Mouse (Mus musculus) G1E (cell line): ENCODE measurements around the gene Hsbp1. TPM values are rescaled to one million over a fixed set of nuclear protein-coding genes. Genes with fewer than 3 reads are reported as not detected.
A peak's percentile ranks its signal among the peaks of the same experiment; 100 is the strongest.

Experiments used
- ATAC-seq: 2 replicates; pipeline ENCODE4 v1.8.0; 2016; ENCODE audit warnings: mild to moderate bottlenecking; ENCODE audit not compliant: insufficient number of reproducible peaks, poor library complexity, low FRiP score, severe bottlenecking; ENCODE audit errors: extremely low read depth
- DNase-seq: peaks from one replicate; pipeline ENCODE4 v3.0.0; 2012; ENCODE audit warnings: low spot score
- H3K27me3 ChIP-seq: 2 replicates; pipeline ENCODE4 v1.6.1; 2012; ENCODE audit warnings: mild to moderate bottlenecking, low read length, inconsistent platforms; ENCODE audit not compliant: insufficient read depth
- H3K36me3 ChIP-seq: replicated peaks from 2 replicates; pipeline ENCODE3; 2012; ENCODE audit warnings: mild to moderate bottlenecking, inconsistent platforms
- H3K4me1 ChIP-seq: 2 replicates; pipeline ENCODE4 v1.6.1; 2012; ENCODE audit warnings: low read depth, low read length, inconsistent platforms, mixed read lengths; ENCODE audit not compliant: insufficient read depth
- H3K4me3 ChIP-seq: 2 replicates; pipeline ENCODE4 v1.5.1; 2012; ENCODE audit warnings: low read depth, mild to moderate bottlenecking, inconsistent platforms, low read length, moderate library complexity, mixed read lengths
- H3K9me3 ChIP-seq: replicated peaks from 2 replicates; pipeline ENCODE4 v1.6.1; 2012; ENCODE audit warnings: inconsistent platforms
- CTCF ChIP-seq: IDR thresholded peaks from 2 replicates; pipeline ENCODE4 v1.5.1; 2012; ENCODE audit warnings: low read depth, low read length, inconsistent platforms, mixed read lengths
- GATA1 ChIP-seq: IDR thresholded peaks from 2 replicates; pipeline ENCODE4 v1.6.1; 2012; ENCODE audit warnings: borderline replicate concordance, low read length, inconsistent platforms, mixed read lengths
- GATA2 ChIP-seq: IDR thresholded peaks from 2 replicates; pipeline ENCODE4 v1.6.1; 2012; ENCODE audit warnings: low read depth, low read length, inconsistent platforms, borderline replicate concordance
- POLR2AphosphoS5 ChIP-seq: IDR thresholded peaks from 2 replicates; pipeline ENCODE4 v1.6.1; 2012; ENCODE audit warnings: low read depth, low read length, inconsistent platforms; ENCODE audit not compliant: insufficient replicate concordance
- TAL1 ChIP-seq: conservative IDR thresholded peaks from 2 replicates; pipeline ENCODE4 v1.6.1; 2012; ENCODE audit warnings: low read depth, low read length, inconsistent platforms, mixed read lengths
- polyA plus RNA-seq: library from polyadenylated mRNA; stranded (reverse); fragments of >175 nt; gene quantifications from 2 replicates; pipeline ENCODE4 v1.2.3, GENCODE M21; 2012
- total RNA-seq, 2 experiments: library from RNA; stranded (forward) in 1 of 2; stranded (reverse) in 1 of 2; fragments of 200-1000 nt in 1 of 2; fragments of >200 nt in 1 of 2; fragmentation: Nextera tagmentation in 1 of 2; gene quantifications; 2 replicates each; pipeline ENCODE4 v1.2.3; 2014 to 2017

The Hsbp1 gene
- total and polyA plus RNA-seq, 3 experiments: 60.5 to 191 (median 104) TPM

- no peak for ATAC-seq
Measured at GRCm38 (mm10) chr8:119339546-119339945, 4.7 kb upstream of the Hsbp1 start.

GRCm38 (mm10) chr8:119343606-119344005 is 682 bp upstream of the Hsbp1 start:
- Histone ChIP-seq H3K36me3 (peaks cover 27% of the 10 kb centered on the region), H3K9me3 (0 out of 2 replicates have a peak, but pooled peaks cover 1% of the 10 kb centered on the region), H3K4me1 (peaks cover 24% of the 10 kb centered on the region), H3K27me3 (no peaks in the 10 kb centered on the region), H3K4me3 (peak overlapping the region; percentile 99; the same call in 1 of the 2 replicates)
- DNase-seq (no peak), ATAC-seq (no peak)
- TF ChIP-seq TAL1 (no peak), POLR2AphosphoS5 (no peak), GATA1 (no peak), CTCF (no peak), GATA2 (no peak)

More at GRCm38 (mm10) chr8:119339546-119339945, 4.7 kb upstream of the Hsbp1 start:
- DNase-seq: no peak
- Histone ChIP-seq H3K9me3 (peaks cover 5% of the 10 kb centered on the region), H3K4me1 (peaks cover 10% of the 10 kb centered on the region), H3K36me3 (no peaks in the 10 kb centered on the region), H3K27me3 (no peaks in the 10 kb centered on the region), H3K4me3 (no peak overlapping the region)
- TF ChIP-seq TAL1 (no peak), CTCF (no peak), GATA2 (no peak), POLR2AphosphoS5 (no peak), GATA1 (no peak)

- peak; percentile 43 for DNase-seq
- Histone ChIP-seq H3K4me1 (peaks cover 29% of the 10 kb centered on the region), H3K9me3 (no peaks in the 10 kb centered on the region), H3K36me3 (peaks cover 41% of the 10 kb centered on the region), H3K4me3 (peak overlapping the region; percentile 99), H3K27me3 (no peaks in the 10 kb centered on the region)
- TF ChIP-seq POLR2AphosphoS5: no peak
- no peak for TF ChIP-seq CTCF
- TF ChIP-seq GATA2: no peak
- no peak for TF ChIP-seq TAL1
- TF ChIP-seq GATA1: no peak
- peak; percentile 31; the same call in 1 of the 2 replicates for ATAC-seq
Measured at GRCm38 (mm10) chr8:119345029-119345682, 868 bp downstream of the Hsbp1 start.

- Histone ChIP-seq H3K27me3 (no peaks in the 10 kb centered on the region), H3K9me3 (no peaks in the 10 kb centered on the region), H3K4me1 (peaks cover 33% of the 10 kb centered on the region), H3K36me3 (peaks cover 46% of the 10 kb centered on the region), H3K4me3 (peak overlapping the region; percentile 99)
- ATAC-seq (no peak), DNase-seq (no peak)
- TF ChIP-seq GATA2 (no peak), TAL1 (no peak), GATA1 (no peak), POLR2AphosphoS5 (no peak)
Measured at GRCm38 (mm10) chr8:119345683-119346075, 1.4 kb downstream of the Hsbp1 start.

- H3K4me3 ChIP-seq: no peak overlapping the region
- peaks cover 52% of the 10 kb centered on the region for H3K36me3 ChIP-seq
- no peak for ATAC-seq
- H3K9me3 ChIP-seq: no peaks in the 10 kb centered on the region
- H3K27me3 ChIP-seq: no peaks in the 10 kb centered on the region
- TF ChIP-seq POLR2AphosphoS5 (no peak), GATA2 (no peak), GATA1 (no peak), TAL1 (no peak), CTCF (no peak)
- DNase-seq: no peak
- peaks cover 32% of the 10 kb centered on the region for H3K4me1 ChIP-seq
Measured at GRCm38 (mm10) chr8:119351647-119352046, 7.4 kb downstream of the Hsbp1 start.

GRCm38 (mm10) chr8:119352977-119353658 is 8.8 kb downstream of the Hsbp1 start:
- Histone ChIP-seq H3K9me3 (no peaks in the 10 kb centered on the region), H3K4me3 (peak overlapping the region; percentile 27; the same call in 1 of the 2 replicates), H3K27me3 (no peaks in the 10 kb centered on the region), H3K4me1 (peaks cover 28% of the 10 kb centered on the region), H3K36me3 (peaks cover 37% of the 10 kb centered on the region)
- TF ChIP-seq POLR2AphosphoS5 (no peak), TAL1 (no peak), GATA1 (no peak), GATA2 (no peak), CTCF (no peak)
- DNase-seq: no peak
- peak; percentile 70 for ATAC-seq

GRCm38 (mm10) chr8:119353659-119354023 is 9.4 kb downstream of the Hsbp1 start:
- H3K36me3 ChIP-seq: peaks cover 32% of the 10 kb centered on the region
- ATAC-seq: no peak
- peaks cover 28% of the 10 kb centered on the region for H3K4me1 ChIP-seq
- H3K27me3 ChIP-seq: no peaks in the 10 kb centered on the region; the same call in 1 of the 2 replicates
- no peak overlapping the region; the same call in 1 of the 2 replicates for H3K4me3 ChIP-seq
- H3K9me3 ChIP-seq: no peaks in the 10 kb centered on the region
- no peak for TF ChIP-seq GATA1
- no peak for TF ChIP-seq GATA2
- TF ChIP-seq CTCF: no peak
- no peak for TF ChIP-seq TAL1
- no peak for TF ChIP-seq POLR2AphosphoS5
- DNase-seq: no peak
